Mouse (Mus musculus): ENCODE measurements around the gene Mgat5.

Mgat5 gene

DNA sequence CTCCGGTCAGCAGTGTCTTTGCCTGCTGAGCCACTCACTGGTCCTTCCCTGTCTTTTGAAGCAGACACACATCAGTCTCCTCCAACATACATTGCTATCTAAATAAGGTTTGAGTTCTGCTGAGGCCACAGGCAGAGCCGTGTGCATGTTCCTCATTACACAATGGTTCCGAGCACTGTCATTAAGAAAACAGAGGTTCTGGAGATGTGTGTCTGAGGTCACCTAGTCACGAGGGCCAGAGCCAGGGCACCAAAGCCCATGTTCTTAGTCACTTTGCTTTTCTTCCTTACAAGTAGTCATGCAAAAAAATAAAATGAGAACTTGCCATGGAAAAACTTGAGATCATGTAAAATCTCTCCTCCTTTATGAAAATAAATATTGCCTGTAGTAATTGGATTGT lies 14.3 kb downstream of the Mgat5 start:
- no peak for DNase-seq

DNA sequence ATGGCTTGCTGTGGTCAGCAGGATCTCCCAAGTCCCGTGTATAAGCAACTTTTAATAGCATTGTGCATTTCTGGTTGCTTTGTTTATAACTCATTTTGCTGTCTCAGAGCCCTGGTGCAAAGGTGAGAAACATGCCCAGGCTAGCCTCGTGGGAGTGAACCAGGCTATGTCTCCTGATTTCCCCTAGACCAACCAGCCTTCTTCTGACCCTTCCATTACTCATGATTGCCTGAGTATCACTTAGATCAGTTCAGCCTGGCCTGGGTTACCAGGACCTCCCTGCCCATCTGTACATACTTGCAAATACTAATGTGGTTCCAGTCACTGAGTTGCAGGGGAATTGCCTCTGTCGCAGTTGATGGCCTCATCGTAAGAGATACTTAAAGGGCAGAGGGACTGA lies 14.8 kb downstream of the Mgat5 start:
- no peak for DNase-seq

DNA sequence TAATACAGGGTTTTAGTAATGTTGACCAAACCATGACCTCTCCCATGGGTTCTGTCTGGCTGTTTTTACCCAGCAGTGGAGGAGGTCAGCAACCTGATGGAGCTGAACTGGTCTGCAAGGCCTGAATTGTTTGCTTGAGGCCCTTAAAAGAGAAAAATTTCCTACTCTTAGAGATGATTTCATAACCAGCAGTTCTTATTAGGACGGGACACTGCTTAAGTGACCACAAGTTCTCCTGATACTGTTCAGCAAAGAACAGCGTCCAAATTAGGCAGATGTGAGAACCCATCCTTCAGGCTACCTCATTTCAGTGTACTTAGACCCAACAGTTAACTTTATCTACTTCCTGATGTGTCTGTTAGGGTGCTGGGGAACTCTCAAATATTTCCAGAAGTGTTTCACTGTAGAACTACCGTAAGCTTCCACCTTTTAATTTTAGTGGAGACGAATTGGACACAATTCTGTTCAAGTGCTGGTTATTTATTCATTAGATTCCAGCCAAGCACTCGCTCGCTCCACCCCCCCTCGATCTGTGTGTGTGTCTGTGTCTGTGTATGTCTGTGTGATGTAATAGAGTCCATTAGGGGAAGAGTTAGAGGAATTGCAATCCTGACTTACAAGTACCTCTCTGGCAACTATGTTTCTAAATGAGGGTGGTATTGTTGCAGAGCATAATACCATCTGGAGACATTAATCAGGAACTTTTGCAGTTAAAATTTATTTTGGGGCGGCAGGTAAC lies 17.4 kb downstream of the Mgat5 start:
- DNase-seq = peak; percentile 28

DNA sequence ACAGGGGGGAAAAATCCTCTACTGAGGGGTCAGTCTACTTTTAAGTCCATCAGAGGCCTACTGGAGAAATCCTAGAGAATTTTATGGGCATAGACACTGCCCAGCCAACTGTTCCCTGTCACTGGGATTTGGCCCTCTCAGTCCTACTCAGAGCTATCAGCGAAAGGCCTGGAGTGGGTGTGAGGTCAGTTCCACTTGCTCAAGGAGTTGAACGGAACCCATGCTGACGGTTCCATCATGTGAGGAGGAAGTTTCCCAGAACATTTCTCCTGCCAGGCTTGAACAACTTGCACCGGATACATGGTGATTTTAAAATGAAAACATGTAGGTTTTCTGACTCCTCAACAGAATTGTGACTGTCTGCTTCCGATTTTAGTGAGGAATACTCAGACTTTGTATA lies 20.2 kb downstream of the Mgat5 start:
- DNase-seq = no peak

DNA sequence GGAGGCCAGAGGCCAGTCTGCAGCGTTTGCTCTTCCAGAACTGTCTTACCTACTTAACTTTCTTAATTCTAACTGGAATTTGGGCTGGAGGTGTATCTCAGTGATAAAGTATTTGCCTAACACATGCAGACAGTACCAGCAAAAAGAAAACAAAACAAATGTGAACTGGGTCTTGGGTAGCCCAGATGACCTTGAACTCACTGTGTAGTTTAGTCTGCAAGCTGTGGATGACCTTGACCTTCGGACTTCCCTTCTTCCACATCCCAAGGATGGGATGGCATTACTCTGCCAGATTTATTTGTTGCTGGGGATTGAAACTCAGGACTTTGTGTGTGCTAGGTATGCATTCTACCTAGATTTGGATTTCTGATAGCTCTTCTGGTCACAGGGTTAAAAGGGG lies 24.2 kb downstream of the Mgat5 start:
- DNase-seq = no peak

DNA sequence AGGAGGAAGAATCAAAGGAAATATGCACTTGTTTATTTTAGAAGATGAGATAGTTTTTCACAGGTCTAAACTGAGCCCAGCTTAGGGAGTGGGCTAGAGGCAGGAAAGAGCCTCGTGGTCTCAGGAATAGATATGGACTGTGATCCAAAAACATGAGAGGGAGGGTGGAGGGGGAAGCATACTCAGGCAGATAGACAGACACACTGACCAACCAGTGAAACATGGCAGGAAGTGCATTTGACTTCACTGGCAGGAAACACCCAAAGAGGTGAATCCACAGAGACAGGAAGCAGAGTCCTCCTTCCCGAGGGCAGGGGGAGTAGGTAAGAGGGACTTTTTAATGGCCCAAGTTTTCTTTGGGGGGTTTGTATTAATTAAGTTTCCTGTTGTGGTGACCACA lies 25.7 kb downstream of the Mgat5 start:
- peak; percentile 43 for DNase-seq

DNA sequence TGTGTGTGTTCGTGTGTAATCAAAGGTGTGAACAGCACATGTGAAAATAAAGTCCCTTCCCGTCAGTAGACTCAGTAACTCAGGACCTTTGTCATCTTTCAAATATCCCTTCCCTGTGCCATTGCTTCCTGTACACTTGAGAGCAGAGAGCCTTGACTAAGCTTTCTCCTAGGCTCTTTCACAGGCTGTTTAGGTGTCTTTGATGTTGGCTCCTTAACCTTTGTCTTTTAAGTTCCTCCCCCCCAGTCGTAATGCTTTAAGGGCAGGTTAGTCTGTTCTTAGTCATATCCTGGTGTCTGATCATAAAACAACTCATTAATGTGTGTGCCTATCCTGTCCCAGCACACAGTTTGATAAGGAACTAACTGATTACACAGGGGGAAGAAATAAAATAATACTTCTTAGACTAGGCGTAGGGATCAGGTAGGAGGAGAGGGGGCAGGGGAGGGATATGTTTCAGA lies 28.4 kb downstream of the Mgat5 start:
- no peak for DNase-seq

DNA sequence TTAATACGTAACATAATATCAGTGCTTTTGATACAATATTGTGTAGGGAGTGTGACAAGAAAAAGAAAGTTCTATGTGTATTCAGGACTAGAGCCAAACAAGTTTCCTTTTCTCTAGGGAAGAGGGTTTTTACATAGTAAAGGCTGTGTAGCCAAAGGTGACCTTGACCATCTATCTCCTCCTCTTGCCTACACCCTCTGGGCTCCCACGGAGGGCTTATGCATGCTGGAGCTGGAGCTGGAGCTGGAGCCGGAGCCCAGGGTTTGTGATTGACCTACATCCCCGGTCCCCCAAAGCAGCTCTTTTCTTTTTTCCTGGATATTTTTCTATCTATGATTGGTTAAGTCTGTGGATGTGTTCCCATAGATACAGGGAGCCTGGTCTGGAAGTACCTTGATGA lies 30.3 kb downstream of the Mgat5 start:
- no peak for DNase-seq

DNA sequence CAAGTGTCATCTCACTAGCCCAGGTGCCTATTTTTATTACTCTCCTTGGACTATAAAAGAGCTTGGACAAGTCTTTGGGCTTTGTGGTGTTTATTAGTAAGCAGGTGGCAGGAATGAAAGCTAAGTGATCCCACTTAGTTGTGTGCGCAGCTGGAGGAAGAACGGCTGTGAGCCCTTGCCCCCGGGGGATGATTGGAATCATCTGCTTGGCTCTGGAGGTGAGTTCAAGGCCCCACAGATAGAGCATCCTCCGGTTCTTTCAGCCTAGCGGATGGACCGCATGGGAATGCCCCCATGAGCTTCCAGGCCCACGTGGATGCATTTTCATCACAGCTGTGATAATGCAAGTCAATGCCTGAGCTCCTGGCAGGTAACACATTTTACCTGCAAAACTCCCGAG lies 31.6 kb downstream of the Mgat5 start:
- DNase-seq = no peak

DNA sequence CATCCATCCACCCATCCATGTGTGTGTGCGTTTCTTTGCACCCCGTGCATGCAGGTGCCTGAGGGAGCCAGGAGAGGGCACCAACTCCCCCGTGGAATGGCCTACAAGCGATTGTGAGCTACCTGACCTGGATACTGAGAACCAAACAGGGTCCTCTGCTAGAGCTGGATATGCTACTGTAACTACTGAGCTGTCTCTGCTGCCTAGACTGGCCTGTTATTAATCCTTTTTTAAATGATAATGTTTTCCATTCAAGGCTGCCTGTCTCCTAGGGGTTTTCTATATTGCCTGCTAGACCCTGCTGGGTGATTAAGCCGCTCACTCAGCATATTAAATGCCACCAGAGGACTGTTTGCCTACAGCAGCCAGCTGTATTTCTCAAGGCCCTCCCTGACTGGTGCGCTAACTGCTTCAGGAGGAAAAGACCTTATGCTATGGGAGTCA lies 34.1 kb downstream of the Mgat5 start:
- no peak for DNase-seq

DNA sequence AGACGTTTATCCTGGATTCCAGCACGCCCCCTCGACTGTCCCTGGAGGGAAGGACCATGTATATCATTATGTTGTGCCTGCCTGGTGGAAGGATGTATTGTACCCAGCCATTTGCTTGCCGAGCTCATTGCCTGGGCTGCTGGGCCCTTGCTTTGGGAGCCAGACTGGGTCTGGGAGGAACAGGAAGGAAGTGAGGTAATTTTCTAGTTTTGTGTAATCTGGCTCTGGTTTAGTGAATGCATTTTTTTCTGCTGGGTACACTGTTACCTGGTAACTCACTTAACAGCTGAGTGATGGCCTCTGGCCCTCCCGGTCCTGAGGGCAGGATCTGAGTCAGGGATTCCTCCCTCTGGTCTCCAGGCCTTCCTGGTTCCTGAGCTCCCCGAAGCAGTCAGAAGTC lies 35.1 kb downstream of the Mgat5 start:
- no peak for DNase-seq

DNA sequence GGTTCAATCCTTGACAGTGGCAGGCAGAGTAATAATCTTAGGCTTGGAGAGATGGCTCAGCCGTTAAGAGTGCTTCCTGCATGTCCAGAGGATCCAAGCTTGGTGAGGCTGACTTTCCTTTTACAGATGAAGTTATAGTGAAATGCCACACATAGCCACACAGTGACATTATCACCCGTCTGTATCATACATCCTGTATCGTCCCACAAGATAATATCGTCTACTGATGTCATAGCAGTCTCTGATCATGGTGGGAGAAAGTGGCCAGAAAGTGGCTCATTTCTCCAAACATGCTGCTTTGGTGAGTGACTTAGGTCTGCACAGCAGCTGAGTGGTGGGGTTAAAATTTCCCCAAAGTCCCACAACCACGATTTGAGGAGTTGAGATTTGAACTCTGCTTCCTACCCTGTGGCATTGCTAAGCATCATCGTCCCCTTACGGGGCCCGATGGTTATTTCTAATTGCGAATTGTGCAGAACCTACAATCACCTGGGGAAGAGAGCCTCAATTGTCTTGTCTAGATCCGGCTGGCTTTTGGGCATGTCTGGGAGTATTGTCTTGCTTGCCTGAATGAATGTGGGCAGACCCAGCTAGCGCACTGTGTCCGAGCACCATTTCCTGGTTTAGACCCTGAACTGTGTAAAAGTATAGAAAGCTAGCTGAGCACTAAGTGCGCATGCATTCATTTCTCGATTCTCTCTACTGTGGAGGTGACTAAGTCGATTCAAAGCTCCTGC lies 37.5 kb downstream of the Mgat5 start:
- no peak for DNase-seq

DNA sequence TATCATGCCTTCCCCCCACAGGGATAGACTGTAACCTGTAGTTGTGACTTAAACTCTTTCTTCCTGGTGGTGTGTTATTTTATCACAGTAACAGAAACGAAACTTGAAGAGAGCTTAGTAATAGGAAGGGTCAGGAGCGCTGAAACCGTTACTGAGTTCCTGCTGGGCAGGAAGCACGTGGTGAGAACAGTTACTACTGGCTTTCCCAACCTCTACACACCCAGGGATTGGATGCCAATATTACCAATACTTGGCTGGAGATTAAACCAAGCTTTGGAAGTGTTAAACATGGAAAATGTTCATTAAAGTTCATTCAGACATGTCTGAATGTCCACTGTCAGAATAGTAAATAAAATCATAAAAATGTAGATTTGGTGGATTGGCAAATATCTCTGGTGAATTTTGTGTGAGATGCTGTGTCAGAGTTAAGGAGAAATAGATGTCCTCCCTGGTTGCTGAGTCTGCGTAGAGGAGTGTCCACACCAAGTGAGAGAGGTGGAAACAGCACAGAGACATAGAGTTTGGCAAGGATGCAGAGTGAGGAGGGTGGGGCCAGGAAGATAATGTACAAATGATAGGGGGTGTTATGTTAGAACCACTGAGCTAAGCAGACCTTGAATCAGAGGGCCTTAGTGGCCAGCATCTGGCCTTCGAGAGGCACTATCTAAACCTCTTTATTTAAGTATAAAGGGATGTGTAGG lies 38.2 kb downstream of the Mgat5 start:
- no peak for DNase-seq

DNA sequence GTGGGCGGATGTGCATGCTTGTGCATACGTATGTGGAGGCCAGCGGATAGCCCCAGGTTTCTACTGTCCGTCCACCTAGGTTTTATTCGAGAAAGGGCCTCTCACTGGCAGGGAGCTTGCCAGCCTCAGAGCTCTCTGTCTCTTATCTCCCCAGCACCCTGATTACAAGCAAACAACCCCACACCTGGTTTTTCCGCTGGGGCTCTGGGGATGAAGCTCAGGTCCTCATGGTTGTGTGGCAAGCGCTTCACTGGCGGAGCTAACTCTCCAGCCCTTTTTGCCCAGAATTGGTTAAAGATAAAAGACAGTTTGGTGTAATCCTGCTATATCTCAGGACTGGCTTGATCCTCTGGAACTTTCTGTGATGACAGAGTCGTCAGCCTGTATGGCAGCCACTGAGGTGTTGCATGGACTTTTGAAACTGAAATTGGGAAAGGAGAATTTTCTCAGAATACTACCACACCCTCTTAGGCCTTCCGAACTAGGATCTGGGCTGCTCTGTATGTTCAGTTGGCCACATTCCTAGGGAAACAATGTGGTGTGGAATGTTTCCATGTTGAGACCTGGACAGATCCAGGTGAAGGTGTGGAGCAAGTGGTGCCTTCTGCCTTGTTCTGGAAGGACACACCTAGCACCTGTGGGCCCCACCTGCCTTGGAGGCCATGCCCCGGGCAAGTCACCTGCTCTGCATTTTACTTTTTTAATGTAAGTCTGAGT lies 39.4 kb downstream of the Mgat5 start:
- no peak for DNase-seq

DNA sequence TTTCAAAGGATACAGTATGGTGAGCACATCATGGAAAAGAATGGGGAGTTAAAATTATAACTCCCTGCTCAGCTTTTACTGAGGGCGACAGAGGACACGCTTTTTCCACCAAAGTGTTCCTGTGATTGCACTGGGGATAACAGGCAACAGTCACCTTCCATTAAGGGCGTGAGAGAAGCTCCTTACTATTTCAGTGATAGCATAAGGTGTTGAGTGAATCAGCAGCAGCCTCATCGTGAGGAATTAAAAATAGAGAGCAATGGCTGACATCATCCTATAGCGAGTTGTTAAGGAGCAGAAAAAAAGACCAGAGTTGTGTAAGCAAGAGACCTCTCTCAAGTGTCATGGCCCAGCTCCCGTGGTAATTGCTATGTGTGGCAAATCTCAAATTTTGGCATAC lies 41.3 kb downstream of the Mgat5 start:
- no peak for DNase-seq

DNA sequence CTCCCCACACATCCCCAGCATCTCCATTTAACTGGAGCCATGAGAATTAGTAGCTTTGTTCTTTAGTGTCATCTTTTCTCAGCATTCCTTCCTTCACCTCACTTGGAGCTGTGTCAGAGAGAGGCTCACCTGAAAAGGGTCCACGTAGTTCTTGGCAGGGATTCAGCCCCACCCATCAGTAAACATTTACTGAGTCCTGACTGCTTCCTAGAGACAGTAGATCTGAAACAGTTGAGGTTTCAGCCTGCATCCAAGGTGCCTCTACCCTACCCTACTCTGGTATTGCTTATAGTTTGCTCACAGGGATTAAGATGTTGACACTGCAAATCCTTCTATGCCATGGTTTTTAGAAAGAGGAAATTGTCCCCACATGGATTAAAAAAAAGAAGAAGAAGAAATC lies 43.6 kb downstream of the Mgat5 start:
- peak; percentile 43 for DNase-seq

DNA sequence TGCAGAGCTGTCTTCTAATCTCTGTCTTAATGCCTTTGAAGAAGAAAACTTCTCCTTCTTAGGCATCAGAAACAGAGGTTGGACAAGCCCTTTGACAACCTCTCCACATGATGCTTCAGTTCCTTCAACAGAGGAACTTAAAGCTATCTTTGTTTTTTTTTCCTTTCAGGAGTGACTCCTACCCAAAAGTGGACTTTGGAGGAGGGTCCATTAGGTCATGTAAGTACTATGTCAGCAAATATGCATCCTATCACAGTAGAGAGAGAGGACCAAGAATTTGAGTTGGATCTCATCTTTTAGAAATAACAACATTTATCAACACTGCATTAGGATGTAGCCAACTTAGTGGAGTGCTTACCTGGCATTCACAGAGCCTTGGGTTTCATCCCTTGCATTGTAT lies 44.8 kb downstream of the Mgat5 start:
- DNase-seq = no peak

DNA sequence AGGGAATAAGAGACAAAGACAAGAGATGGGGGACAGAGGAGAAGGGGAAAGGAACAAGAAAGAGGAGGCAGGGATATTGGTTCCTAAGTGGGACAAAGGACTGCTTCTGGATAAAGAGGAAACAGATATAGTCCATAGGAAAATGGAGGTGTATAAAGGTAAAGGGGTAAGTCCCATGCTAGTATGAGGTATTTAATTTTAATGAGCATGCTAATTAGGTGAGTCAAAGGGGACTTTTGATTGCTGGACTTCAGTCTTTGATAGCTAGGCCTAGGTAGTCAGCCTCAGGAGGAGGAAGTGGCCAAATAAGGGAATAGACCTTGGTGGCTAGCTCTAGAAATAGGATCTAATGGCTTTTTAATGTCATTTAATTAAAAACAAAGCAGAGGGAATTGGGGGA lies 45.5 kb downstream of the Mgat5 start:
- no peak for DNase-seq

DNA sequence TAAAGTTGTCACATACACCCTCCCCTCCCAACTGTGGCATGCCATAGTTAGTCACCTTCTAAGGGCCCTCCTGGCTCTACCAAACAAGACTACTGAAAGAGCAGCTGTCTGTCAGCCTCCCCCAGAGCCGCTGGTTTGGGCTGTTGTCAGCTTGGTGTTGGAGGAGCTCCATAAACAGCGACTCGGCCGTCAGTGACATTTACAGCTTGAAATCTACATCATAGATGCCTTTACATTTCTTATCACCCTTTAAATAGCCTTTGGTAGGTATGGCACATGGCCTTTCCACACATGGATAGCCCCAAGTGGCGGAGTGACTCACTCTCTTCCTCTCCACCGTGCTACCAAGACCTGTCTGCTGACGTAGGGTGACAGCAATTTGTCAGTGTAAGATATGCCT lies 46.9 kb downstream of the Mgat5 start:
- no peak for DNase-seq

DNA sequence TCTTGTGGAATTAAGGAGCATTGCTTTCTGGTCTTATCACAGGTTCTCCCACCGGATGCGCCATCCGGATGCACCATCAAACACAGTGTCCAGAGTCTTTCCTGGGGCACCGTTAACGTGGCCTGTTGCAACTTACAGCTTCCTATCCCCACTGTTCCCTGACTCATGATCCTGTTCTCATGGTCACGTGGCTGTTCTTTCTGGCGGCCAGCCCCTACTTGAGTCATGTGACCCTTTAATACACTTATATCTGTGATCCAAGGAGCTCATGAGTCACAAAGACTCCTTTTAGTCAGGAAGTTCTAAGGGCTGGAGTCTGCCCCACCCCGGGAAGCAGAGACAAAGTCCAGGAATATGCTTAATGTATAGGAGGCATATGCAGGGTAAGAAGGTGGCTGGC lies 52.2 kb downstream of the Mgat5 start:
- peak; percentile 24 for DNase-seq

DNA sequence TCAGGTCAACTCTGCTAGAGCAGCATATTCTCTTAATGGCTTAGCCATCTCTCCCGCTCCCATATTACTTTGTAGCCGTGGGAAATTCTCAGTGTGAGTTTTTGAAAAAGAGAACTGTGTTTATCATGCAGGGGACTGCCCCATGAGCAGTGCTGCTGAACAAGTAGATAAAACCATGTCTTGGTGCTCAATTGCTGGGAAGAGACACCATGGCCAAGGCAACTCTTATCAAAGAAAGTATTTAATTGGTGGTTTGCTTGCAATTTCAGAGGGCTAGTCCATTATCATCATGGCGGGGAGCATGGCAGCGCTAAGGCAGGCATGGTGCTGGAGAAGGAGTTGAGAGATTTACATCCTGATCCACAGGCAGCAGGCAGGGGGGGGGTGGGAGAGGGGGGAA lies 54.9 kb downstream of the Mgat5 start:
- no peak for DNase-seq

DNA sequence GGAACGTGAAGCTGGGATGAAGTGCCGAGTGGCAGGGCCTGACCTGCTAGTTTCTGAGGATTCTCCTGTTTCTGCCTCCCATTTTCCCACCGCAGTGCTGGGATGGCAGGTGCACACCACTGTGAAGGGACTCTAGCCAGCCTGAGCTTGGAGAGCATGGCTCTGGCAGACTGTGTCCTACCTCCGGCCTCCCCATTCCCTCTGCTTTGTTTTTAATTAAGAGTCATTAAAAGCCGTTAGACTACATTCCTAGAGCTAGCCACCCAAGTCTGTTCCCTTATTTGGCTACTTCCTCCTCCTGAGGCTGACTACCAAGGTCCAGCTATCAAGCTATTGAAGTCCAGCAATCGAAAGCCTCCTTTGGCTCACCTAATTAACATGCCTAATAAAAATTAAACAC lies 56.2 kb downstream of the Mgat5 start:
- no peak for DNase-seq

DNA sequence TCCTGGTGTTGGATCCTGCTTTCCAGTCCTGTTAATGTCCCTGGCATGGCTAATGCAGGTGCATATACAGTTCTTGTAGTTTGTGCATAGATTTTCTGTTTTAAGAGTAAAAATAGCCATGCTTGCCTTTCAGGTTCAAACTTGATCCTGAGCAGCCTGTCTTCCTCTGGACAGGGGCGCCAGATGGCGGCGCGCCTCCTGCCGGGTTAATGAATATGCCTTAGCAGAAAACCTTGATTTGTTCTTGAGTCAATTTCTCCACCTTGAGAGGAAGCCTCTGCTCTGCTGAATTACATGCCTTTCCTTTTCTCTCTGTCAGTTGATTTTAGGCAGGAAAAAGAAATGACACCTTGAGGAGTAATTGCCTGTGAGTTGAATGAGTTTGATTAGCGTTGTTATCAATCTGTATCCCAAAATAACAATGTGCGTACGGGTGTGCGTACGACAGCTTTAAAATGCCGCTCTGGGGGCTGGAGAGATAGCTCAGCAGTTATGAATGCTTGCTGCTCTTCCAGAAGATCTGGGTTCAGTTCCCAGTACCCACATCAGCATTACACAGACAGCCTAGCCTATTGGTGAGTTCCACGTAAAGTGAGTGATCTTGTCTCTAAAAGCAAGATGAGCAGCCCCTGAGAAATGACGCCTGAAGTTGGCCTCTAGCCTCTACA lies 57.5 kb downstream of the Mgat5 start:
- DNase-seq = no peak

All from lung, postnatal 10 days (tissue).